Mouse (Mus musculus) E14TG2a.4 (cell line): Measurements from ENCODE around the gene Gm42417.

Experiments used
- H3K27me3 ChIP-seq: 2 replicates; pipeline ENCODE4 v1.6.1; 2014; ENCODE audit warnings: low read length, control low read depth; ENCODE audit not compliant: insufficient read depth
- H3K36me3 ChIP-seq: 2 replicates; pipeline ENCODE4 v1.6.1; 2014; ENCODE audit warnings: low read length, control low read depth; ENCODE audit not compliant: insufficient read depth
- H3K4me1 ChIP-seq: replicated peaks from 2 replicates; pipeline ENCODE4 v1.6.1; 2014; ENCODE audit warnings: low read depth, low read length, control low read depth
- H3K4me3 ChIP-seq: replicated peaks from 2 replicates; pipeline ENCODE4 v1.5.1; 2014; ENCODE audit warnings: mild to moderate bottlenecking, low read length
- H3K9me3 ChIP-seq: 2 replicates; pipeline ENCODE4 v1.6.1; 2014; ENCODE audit warnings: low read length, control low read depth
- CTCF ChIP-seq: conservative IDR thresholded peaks from 2 replicates; pipeline ENCODE4 v1.5.1; 2014; ENCODE audit warnings: low read length
- NANOG ChIP-seq: IDR thresholded peaks from 2 replicates; pipeline ENCODE4 v1.6.1; 2014; ENCODE audit warnings: borderline replicate concordance, low read length, mixed read lengths
- POU5F1 ChIP-seq: IDR thresholded peaks from 2 replicates; pipeline ENCODE4 v1.6.1; 2014; ENCODE audit warnings: low read length, borderline replicate concordance

Gm42417 gene

GRCm38 (mm10) chr1:36489661-36490060 lies 49.6 kb downstream of the Gm42417 start:
- no peaks in the 10 kb centered on the region for H3K27me3 ChIP-seq
- TF ChIP-seq NANOG (no peak), CTCF (no peak), POU5F1 (no peak)
- H3K36me3 ChIP-seq: no peaks in the 10 kb centered on the region
- H3K4me3 ChIP-seq: no peak overlapping the region
- peaks cover 6% of the 10 kb centered on the region for H3K4me1 ChIP-seq
- no peaks in the 10 kb centered on the region for H3K9me3 ChIP-seq

GRCm38 (mm10) chr1:36487111-36487510 lies 52.1 kb downstream of the Gm42417 start:
- no peak overlapping the region for H3K4me3 ChIP-seq
- H3K36me3 ChIP-seq: no peaks in the 10 kb centered on the region
- peaks cover 9% of the 10 kb centered on the region; the same call in 1 of the 2 replicates for H3K4me1 ChIP-seq
- TF ChIP-seq POU5F1: no peak
- TF ChIP-seq CTCF: no peak
- TF ChIP-seq NANOG: no peak
- no peaks in the 10 kb centered on the region for H3K27me3 ChIP-seq
- no peaks in the 10 kb centered on the region for H3K9me3 ChIP-seq

- Histone ChIP-seq H3K4me1 (peaks cover 9% of the 10 kb centered on the region; the same call in 1 of the 2 replicates), H3K36me3 (no peaks in the 10 kb centered on the region), H3K9me3 (no peaks in the 10 kb centered on the region), H3K4me3 (no peak overlapping the region), H3K27me3 (no peaks in the 10 kb centered on the region)
- no peak for TF ChIP-seq CTCF
- TF ChIP-seq POU5F1: no peak
- TF ChIP-seq NANOG: no peak
Observed at GRCm38 (mm10) chr1:36485080-36485479, 54.1 kb downstream of the Gm42417 start.

- no peak for TF ChIP-seq CTCF
- no peak for TF ChIP-seq POU5F1
- TF ChIP-seq NANOG: no peak
- Histone ChIP-seq H3K27me3 (no peaks in the 10 kb centered on the region), H3K9me3 (no peaks in the 10 kb centered on the region), H3K4me1 (peaks cover 9% of the 10 kb centered on the region; the same call in 1 of the 2 replicates), H3K4me3 (no peak overlapping the region), H3K36me3 (no peaks in the 10 kb centered on the region)
Observed at GRCm38 (mm10) chr1:36483825-36484224, 55.4 kb downstream of the Gm42417 start.
